Mouse (Mus musculus) heart, embryonic 13.5 days (tissue): ENCODE results near the gene Med13l. TPM values are rescaled to one million over a fixed set of nuclear protein-coding genes. Genes with fewer than 3 reads are reported as not detected.

Experiments
- ATAC-seq: fragments of 200-750 bp; cut with Nextera tagmentation; 2 replicates; pipeline ENCODE4 v1.8.0; 2017; ENCODE audit warnings: moderate TSS enrichment; ENCODE audit not compliant: insufficient number of reproducible peaks, low FRiP score, low TSS enrichment; ENCODE audit errors: extremely low read depth
- H3K27ac ChIP-seq: fragments of 300-500 bp; sonication (generic); replicated peaks from 2 replicates; pipeline ENCODE4 v1.5.1; 2015; ENCODE audit warnings: moderate library complexity, mild to moderate bottlenecking, inconsistent platforms
- H3K27me3 ChIP-seq: fragments of 300-500 bp; sonication (generic); replicated peaks from 2 replicates; pipeline ENCODE4 v1.6.1; 2015; ENCODE audit warnings: mild to moderate bottlenecking, inconsistent platforms
- H3K36me3 ChIP-seq: fragments of 300-500 bp; sonication (generic); 2 replicates; pipeline ENCODE4 v1.6.1; 2015; ENCODE audit warnings: mild to moderate bottlenecking, inconsistent platforms
- H3K4me1 ChIP-seq: fragments of 300-500 bp; sonication (generic); 2 replicates; pipeline ENCODE4 v1.6.1; 2015; ENCODE audit warnings: inconsistent platforms
- H3K4me2 ChIP-seq: fragments of 300-500 bp; sonication (generic); 2 replicates; pipeline ENCODE4 v1.6.1; 2015; ENCODE audit warnings: inconsistent platforms, mild to moderate bottlenecking, moderate library complexity
- H3K4me3 ChIP-seq: fragments of 300-500 bp; sonication (generic); 2 replicates; pipeline ENCODE4 v1.5.1; 2015; ENCODE audit warnings: moderate library complexity, mild to moderate bottlenecking, inconsistent platforms
- H3K9ac ChIP-seq: fragments of 300-500 bp; sonication (generic); 2 replicates; pipeline ENCODE4 v1.6.1; 2015; ENCODE audit warnings: inconsistent platforms, mild to moderate bottlenecking, moderate library complexity
- H3K9me3 ChIP-seq: fragments of 300-500 bp; sonication (generic); 2 replicates; pipeline ENCODE4 v1.6.1; 2016; ENCODE audit warnings: inconsistent platforms
- WGBS: fragments of 180-500 bp; shearing (Covaris S2); methylation state at CpG from one replicate; pipeline ENCODE4 v1.1.7; 2015; ENCODE audit warnings: mixed read lengths; 5-methylcytosine and 5-hydroxymethylcytosine counted together
- polyA plus RNA-seq: library from polyadenylated mRNA; unstranded; fragments of >200 nt; fragmentation: Nextera tagmentation; extraction: Ambion mirVana; gene quantifications from 2 replicates; pipeline ENCODE4 v1.2.1, GENCODE M21; 2015

Gene Med13l
- polyA plus RNA-seq, 1 experiment from 2014 or later, result 6.3 TPM

- 72% methylated on average over 9 of the region's 9 CpGs for WGBS
- Histone ChIP-seq H3K27ac (no peak overlapping the region), H3K4me3 (no peak overlapping the region), H3K4me1 (peaks cover 63% of the 10 kb centered on the region), H3K27me3 (no peaks in the 10 kb centered on the region), H3K36me3 (peaks cover 19% of the 10 kb centered on the region), H3K9me3 (no peaks in the 10 kb centered on the region), H3K9ac (no peak overlapping the region), H3K4me2 (no peak overlapping the region)
- ATAC-seq, result no peak
These were observed 118.9 kb downstream of the Med13l start for GRCm38 (mm10) chr5:118679283-118679835.

GRCm38 (mm10) chr5:118680853-118681252 is 120.4 kb downstream of the Med13l start:
- Histone ChIP-seq H3K27ac (no peak overlapping the region), H3K9ac (no peak overlapping the region), H3K4me2 (no peak overlapping the region), H3K27me3 (no peaks in the 10 kb centered on the region), H3K9me3 (no peaks in the 10 kb centered on the region), H3K4me1 (peaks cover 48% of the 10 kb centered on the region), H3K4me3 (no peak overlapping the region), H3K36me3 (peaks cover 21% of the 10 kb centered on the region)
- no peak for ATAC-seq
- WGBS, result 70% methylated on average over 13 of the region's 13 CpGs

DNA sequence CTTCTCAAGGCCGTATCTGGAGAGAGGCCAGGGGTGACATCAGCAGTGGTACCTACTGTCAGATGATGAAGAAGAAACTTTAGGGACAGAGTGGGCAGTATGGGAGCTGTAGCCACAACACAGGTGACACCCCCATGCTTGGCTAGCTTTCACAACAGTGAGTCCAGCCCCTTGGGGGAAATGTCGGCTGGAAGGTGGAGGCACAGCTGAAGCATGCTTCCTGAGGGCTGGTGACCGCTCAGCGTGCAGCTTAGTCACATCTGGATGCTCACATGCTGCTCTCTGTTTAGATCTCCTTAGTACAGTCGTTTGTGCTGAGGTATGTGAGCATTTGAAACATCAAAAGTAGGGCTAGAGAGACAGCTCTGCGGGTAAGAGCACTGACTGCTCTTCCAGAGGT is 121.5 kb downstream of the Med13l start:
- 92% methylated on average over 6 of the region's 6 CpGs for WGBS

GRCm38 (mm10) chr5:118685145-118685544 is 124.7 kb downstream of the Med13l start:
- Histone ChIP-seq H3K9ac (no peak overlapping the region), H3K27ac (no peak overlapping the region), H3K27me3 (no peaks in the 10 kb centered on the region), H3K9me3 (no peaks in the 10 kb centered on the region), H3K36me3 (peaks cover 21% of the 10 kb centered on the region), H3K4me2 (no peak overlapping the region), H3K4me3 (no peak overlapping the region), H3K4me1 (peaks cover 37% of the 10 kb centered on the region)
- 84% methylated on average over 8 of the region's 8 CpGs for WGBS
- no peak for ATAC-seq

More for the DNA sequence above, 121.5 kb downstream of the Med13l start:
- no peaks in the 10 kb centered on the region for H3K27me3 ChIP-seq
- H3K36me3 ChIP-seq, result peaks cover 21% of the 10 kb centered on the region
- H3K4me2 ChIP-seq, result no peak overlapping the region
- no peak overlapping the region for H3K27ac ChIP-seq
- no peak for ATAC-seq
- H3K4me3 ChIP-seq, result no peak overlapping the region
- H3K9ac ChIP-seq, result no peak overlapping the region
- peaks cover 42% of the 10 kb centered on the region for H3K4me1 ChIP-seq
- H3K9me3 ChIP-seq, result no peaks in the 10 kb centered on the region

DNA sequence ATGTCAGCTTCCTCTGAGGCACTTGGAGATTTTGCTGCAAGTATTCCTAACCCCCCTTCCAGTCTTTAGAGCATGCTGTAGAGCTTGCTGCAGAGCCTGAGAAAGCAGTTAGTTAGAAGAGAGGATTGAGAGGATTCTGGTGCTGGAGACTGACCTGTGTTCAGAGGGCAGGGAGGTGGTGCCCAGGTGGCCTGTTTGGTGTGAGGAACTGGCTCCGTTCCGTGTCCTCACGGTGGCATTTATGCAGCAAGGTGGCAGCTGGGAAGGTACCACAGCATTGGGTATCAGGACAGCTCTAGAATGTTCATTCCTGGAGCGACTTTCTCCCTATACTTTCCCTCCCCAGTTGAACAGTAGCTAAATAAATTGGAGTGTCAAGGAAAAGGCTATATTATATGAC is 125.5 kb downstream of the Med13l start:
- Histone ChIP-seq H3K27me3 (no peaks in the 10 kb centered on the region), H3K9ac (no peak overlapping the region), H3K4me1 (peaks cover 35% of the 10 kb centered on the region), H3K4me3 (no peak overlapping the region), H3K36me3 (peaks cover 17% of the 10 kb centered on the region), H3K27ac (no peak overlapping the region), H3K9me3 (no peaks in the 10 kb centered on the region), H3K4me2 (no peak overlapping the region)
- ATAC-seq, result no peak
- 95% methylated on average over 4 of the region's 4 CpGs for WGBS

DNA sequence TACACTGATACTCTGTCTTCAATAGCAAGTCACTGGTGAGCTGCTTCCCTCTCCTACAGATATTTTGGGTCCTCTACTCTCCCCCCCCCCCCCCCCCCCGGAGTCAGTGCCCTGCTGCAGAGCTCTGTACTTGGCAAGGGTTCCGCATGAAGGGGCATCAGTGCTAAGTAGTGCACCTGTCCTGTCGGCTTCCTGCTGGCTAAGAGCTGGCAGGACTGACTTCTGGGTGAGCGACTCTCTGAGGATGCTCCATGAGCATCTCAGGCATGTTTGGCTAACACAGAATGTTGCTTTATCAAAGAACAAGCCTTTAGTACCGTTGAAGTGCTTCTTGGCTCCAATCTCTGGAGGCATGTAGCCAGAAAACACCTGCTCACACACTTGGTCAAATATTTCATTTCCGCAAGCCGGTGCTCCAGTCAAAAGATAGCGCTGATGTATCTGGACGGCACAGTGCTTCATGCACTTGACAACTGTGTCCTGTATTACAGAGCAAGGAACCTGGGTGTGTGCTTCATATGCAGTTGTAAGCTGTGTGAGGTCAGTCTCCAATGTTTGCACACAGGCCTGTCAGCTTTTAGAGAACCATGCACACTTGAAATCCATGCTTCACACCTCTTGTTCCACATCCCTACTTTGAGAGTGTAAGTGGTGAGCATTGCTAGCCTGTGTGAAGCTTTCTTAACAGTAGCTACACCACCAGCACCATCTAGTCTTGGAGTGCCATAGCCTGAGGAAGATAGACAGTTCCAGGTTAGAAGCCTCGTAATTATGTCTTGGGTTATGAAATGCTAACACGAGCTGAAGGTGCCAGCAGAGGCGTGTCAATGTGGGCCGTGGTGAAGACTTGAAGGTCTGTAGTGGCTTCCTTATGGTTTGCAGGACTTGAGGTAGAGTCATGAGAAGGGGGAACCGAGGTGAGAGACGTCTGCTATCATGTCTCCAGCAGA is 128.7 kb downstream of the Med13l start:
- no peaks in the 10 kb centered on the region for H3K27me3 ChIP-seq
- 78% methylated on average over 14 of the region's 15 CpGs for WGBS
- no peak overlapping the region for H3K4me2 ChIP-seq
- no peak overlapping the region for H3K9ac ChIP-seq
- H3K36me3 ChIP-seq, result 0 out of 2 replicates have a peak, but pooled peaks cover 6% of the 10 kb centered on the region
- no peak for ATAC-seq
- no peak overlapping the region for H3K27ac ChIP-seq
- peaks cover 44% of the 10 kb centered on the region for H3K4me1 ChIP-seq
- no peaks in the 10 kb centered on the region for H3K9me3 ChIP-seq
- no peak overlapping the region for H3K4me3 ChIP-seq

GRCm38 (mm10) chr5:118691025-118691709 is 130.7 kb downstream of the Med13l start:
- ATAC-seq, result no peak
- WGBS, result 62% methylated on average over 10 of the region's 10 CpGs
- Histone ChIP-seq H3K4me3 (no peak overlapping the region), H3K4me2 (no peak overlapping the region), H3K27me3 (no peaks in the 10 kb centered on the region), H3K9ac (no peak overlapping the region), H3K36me3 (0 out of 2 replicates have a peak, but pooled peaks cover 3% of the 10 kb centered on the region), H3K27ac (no peak overlapping the region), H3K9me3 (no peaks in the 10 kb centered on the region), H3K4me1 (peaks cover 51% of the 10 kb centered on the region)

- Histone ChIP-seq H3K27ac (no peak overlapping the region), H3K27me3 (no peaks in the 10 kb centered on the region), H3K4me1 (peaks cover 54% of the 10 kb centered on the region), H3K4me3 (no peak overlapping the region), H3K9me3 (no peaks in the 10 kb centered on the region), H3K4me2 (no peak overlapping the region), H3K9ac (no peak overlapping the region), H3K36me3 (0 out of 2 replicates have a peak, but pooled peaks cover 3% of the 10 kb centered on the region)
- no peak for ATAC-seq
- 37% methylated on average over 7 of the region's 7 CpGs for WGBS
These were observed 131.2 kb downstream of the Med13l start for GRCm38 (mm10) chr5:118691710-118692040.

GRCm38 (mm10) chr5:118693996-118694395 is 133.5 kb downstream of the Med13l start:
- ATAC-seq, result no peak
- Histone ChIP-seq H3K27me3 (no peaks in the 10 kb centered on the region), H3K4me2 (no peak overlapping the region), H3K36me3 (0 out of 2 replicates have a peak, but pooled peaks cover 3% of the 10 kb centered on the region), H3K9me3 (no peaks in the 10 kb centered on the region), H3K4me1 (peaks cover 49% of the 10 kb centered on the region), H3K4me3 (no peak overlapping the region), H3K27ac (no peak overlapping the region), H3K9ac (no peak overlapping the region)
- 90% methylated on average over 9 of the region's 9 CpGs for WGBS

DNA sequence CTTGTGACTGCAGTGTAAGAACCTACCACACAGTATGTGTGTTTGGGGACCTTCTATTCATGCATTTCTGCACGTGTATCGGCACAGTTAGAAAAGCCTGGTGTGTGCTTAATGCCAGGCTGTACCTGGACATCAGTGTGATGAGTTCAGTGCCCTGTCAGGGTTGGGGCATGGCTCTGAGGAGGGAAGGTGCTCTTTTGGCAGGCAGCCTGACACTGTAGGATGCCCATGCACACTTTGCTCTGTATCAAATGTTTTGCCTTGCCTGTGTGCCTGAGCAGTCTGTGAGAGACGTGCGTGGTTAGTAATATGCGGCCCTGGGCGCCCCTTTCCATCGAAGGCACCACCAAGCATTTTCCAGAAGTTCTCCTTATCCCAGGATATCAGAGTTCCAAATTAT is 136.6 kb downstream of the Med13l start:
- peaks cover 54% of the 10 kb centered on the region for H3K4me1 ChIP-seq
- no peaks in the 10 kb centered on the region for H3K27me3 ChIP-seq
- 0 out of 2 replicates have a peak, but pooled peaks cover 3% of the 10 kb centered on the region for H3K36me3 ChIP-seq
- H3K27ac ChIP-seq, result no peak overlapping the region
- H3K4me3 ChIP-seq, result no peak overlapping the region
- H3K4me2 ChIP-seq, result no peak overlapping the region
- H3K9ac ChIP-seq, result no peak overlapping the region
- no peaks in the 10 kb centered on the region for H3K9me3 ChIP-seq
- no peak for ATAC-seq
- WGBS, result 86% methylated on average over 7 of the region's 7 CpGs

GRCm38 (mm10) chr5:118700978-118701377 is 140.5 kb downstream of the Med13l start:
- ATAC-seq, result no peak
- Histone ChIP-seq H3K9ac (no peak overlapping the region), H3K4me1 (peaks cover 88% of the 10 kb centered on the region), H3K27ac (no peak overlapping the region), H3K4me3 (no peak overlapping the region), H3K9me3 (no peaks in the 10 kb centered on the region), H3K36me3 (no peaks in the 10 kb centered on the region), H3K27me3 (no peaks in the 10 kb centered on the region), H3K4me2 (no peak overlapping the region)
- 72% methylated on average over 4 of the region's 4 CpGs for WGBS
